Mouse (Mus musculus): ENCODE results near the gene Sars2.
A peak's percentile ranks its signal among the peaks of the same experiment; 100 is the strongest.

- TF ChIP-seq EP300 (IDR thresholded peaks at IDR 0.05) (no peak), CTCF (IDR thresholded peaks at IDR 0.05) (peak; percentile 9; the same call in 1 of the 2 replicates)
Measured at GRCm38 (mm10) chr7:28792391-28793185, 50.8 kb downstream of the Sars2 start.
